Mouse (Mus musculus) liver, embryonic 18 days (tissue): ENCODE measurements around the gene Plekha8. TPM values are rescaled to one million over a fixed set of nuclear protein-coding genes. Genes with fewer than 3 reads are reported as not detected.

ENCODE experiments used
- polyA plus RNA-seq: library from polyadenylated mRNA; depleted of rRNA; stranded (reverse); fragments of >200 nt; gene quantifications from 2 replicates; pipeline ENCODE4 v1.2.3, GENCODE M21; 2012; rRNA removed

The Plekha8 gene
- polyA plus RNA-seq: 2.1 and 2.2 TPM in 2 replicates

GRCm38 (mm10) chr6:54594469-54595329, at the start of gene Plekha8:
TSS of gene Plekha8 (plus strand) at chr6:54595111.

GRCm38 (mm10) chr6:54565665-54566545, 29.0 kb upstream of the Plekha8 start, which contains the start of gene Scrn1:
TSS of gene Scrn1 (minus strand) at chr6:54566489.

GRCm38 (mm10) chr6:54597208-54597607, 2.3 kb downstream of the Plekha8 start, which contains the start of gene Fkbp14:
TSS of gene Fkbp14 (minus strand) at chr6:54597308.

GRCm38 (mm10) chr6:54680891-54681745, 86.2 kb downstream of the Plekha8 start, which contains the start of gene Mturn:
TSS of gene Mturn (plus strand) at chr6:54681624.

Other genes starting within 250 kb of the Plekha8 start
- 0.40 and 0.49 TPM in 2 replicates for gene Wipf3, start 165.5 kb upstream of the Plekha8 start, polyA plus RNA-seq
- gene Scrn1, start 28.6 kb upstream of the Plekha8 start, polyA plus RNA-seq: 0.08 and 0.15 TPM in 2 replicates
- gene Fkbp14, start 2.2 kb downstream of the Plekha8 start, polyA plus RNA-seq: 3.8 and 4.1 TPM in 2 replicates
- gene Mturn, start 86.5 kb downstream of the Plekha8 start, polyA plus RNA-seq: 1.1 and 1.3 TPM in 2 replicates
- 4.9 and 5.4 TPM in 2 replicates for gene Znrf2, start 221.8 kb downstream of the Plekha8 start, polyA plus RNA-seq